Mouse (Mus musculus) embryo, embryonic 11 days (tissue): Measurements from ENCODE around the gene Fyn.

ENCODE experiments used
- DNase-seq: peaks from one replicate; pipeline ENCODE4 v3.0.0-alpha.2; 2015

Fyn gene

GRCm38 (mm10) chr10:39414068-39414467 is 45.4 kb downstream of the Fyn start:
- no peak for DNase-seq

GRCm38 (mm10) chr10:39415586-39415985 is 46.9 kb downstream of the Fyn start:
- DNase-seq = no peak

GRCm38 (mm10) chr10:39417611-39418010 is 49.0 kb downstream of the Fyn start:
- DNase-seq = no peak

- DNase-seq = no peak
Observed at GRCm38 (mm10) chr10:39418395-39418794, 49.7 kb downstream of the Fyn start.

- peak; percentile 27 for DNase-seq
Observed at GRCm38 (mm10) chr10:39420842-39421617, 52.4 kb downstream of the Fyn start.

GRCm38 (mm10) chr10:39421772-39422171 is 53.1 kb downstream of the Fyn start:
- DNase-seq = no peak

GRCm38 (mm10) chr10:39424643-39425042 is 56.0 kb downstream of the Fyn start:
- no peak for DNase-seq

- DNase-seq = no peak
Observed at GRCm38 (mm10) chr10:39426033-39426432, 57.4 kb downstream of the Fyn start.

- DNase-seq = peak; percentile 47
Observed at GRCm38 (mm10) chr10:39426833-39427490, 58.3 kb downstream of the Fyn start.

- DNase-seq = no peak
Observed at GRCm38 (mm10) chr10:39429661-39430060, 61.0 kb downstream of the Fyn start.

- peak; percentile 68 for DNase-seq
Observed at GRCm38 (mm10) chr10:39430074-39430764, 61.6 kb downstream of the Fyn start.

GRCm38 (mm10) chr10:39431265-39431664 is 62.6 kb downstream of the Fyn start:
- no peak for DNase-seq

GRCm38 (mm10) chr10:39432648-39433568 is 64.3 kb downstream of the Fyn start:
- DNase-seq = no peak

GRCm38 (mm10) chr10:39433893-39434292 is 65.2 kb downstream of the Fyn start:
- DNase-seq = no peak

GRCm38 (mm10) chr10:39434758-39435448 is 66.2 kb downstream of the Fyn start:
- DNase-seq = no peak

- DNase-seq = no peak
Observed at GRCm38 (mm10) chr10:39438905-39439304, 70.2 kb downstream of the Fyn start.

- no peak for DNase-seq
Observed at GRCm38 (mm10) chr10:39440506-39440905, 71.9 kb downstream of the Fyn start.

GRCm38 (mm10) chr10:39441636-39442035 is 73.0 kb downstream of the Fyn start:
- no peak for DNase-seq

- no peak for DNase-seq
Observed at GRCm38 (mm10) chr10:39443122-39443521, 74.5 kb downstream of the Fyn start.

GRCm38 (mm10) chr10:39443947-39444346 is 75.3 kb downstream of the Fyn start:
- no peak for DNase-seq

- DNase-seq = no peak
Observed at GRCm38 (mm10) chr10:39445870-39446269, 77.2 kb downstream of the Fyn start.

- no peak for DNase-seq
Observed at GRCm38 (mm10) chr10:39446706-39447105, 78.1 kb downstream of the Fyn start.
